Mouse (Mus musculus): ENCODE measurements around the gene Mrps5. TPM values are rescaled to one million over a fixed set of nuclear protein-coding genes. Genes with fewer than 3 reads are reported as not detected.

Mrps5 gene
- total and polyA plus RNA-seq, 3 experiments = 144 to 210 (median 188) TPM

DNA sequence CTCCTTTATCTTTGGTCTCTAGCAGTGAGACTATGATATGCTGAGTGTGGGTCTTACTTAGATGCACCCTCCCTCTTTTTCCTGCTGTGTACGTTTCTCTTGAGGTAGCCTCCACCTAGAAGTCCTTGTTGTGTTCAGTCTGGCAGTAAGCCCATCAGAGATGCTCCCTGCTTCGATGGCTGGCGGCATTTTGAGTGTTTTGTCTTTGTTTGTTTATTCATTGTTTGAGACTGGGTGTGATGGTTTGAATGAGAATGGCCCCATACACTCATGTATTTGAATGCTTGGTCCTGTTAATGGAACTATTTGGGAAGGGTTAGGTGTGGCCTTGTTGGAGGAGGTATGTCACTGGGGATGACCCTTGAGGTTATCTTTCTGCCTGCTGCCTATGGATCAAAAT, 18.2 kb downstream of the Mrps5 start:
- 0 out of 4 replicates have a peak, but pooled peaks cover 0 to 4% of the 10 kb centered on the region in 2 experiments for H3K4me1 ChIP-seq (ENCODE audit: control insufficient read depth in 1 of 2, insufficient read depth in 2 of 2)
- dilution Hi-C loops (cut with MboI; ENCODE audit: extremely low pct_ligation_motif_present, extremely low pct_unique_long_range_greater_than_20kb, low sequenced_read_pairs) = no loop called here
- H3K9me3 ChIP-seq (replicated peaks; ENCODE audit: low read length) = no peaks in the 10 kb centered on the region
- no peak overlapping the region for H3K27ac ChIP-seq (ENCODE audit: insufficient read depth, low read depth)
- no peak for DNase-seq (ENCODE audit: extremely low read depth)
- no peak overlapping the region for H3K4me2 ChIP-seq (ENCODE audit: insufficient read depth, low read depth, poor library complexity, severe bottlenecking)
- H3K27me3 ChIP-seq (replicated peaks) = no peaks in the 10 kb centered on the region
- H3K79me2 ChIP-seq (replicated peaks; ENCODE audit: control insufficient read depth, extremely low read depth, insufficient read depth, poor library complexity, severe bottlenecking) = no peaks in the 10 kb centered on the region
- TF ChIP-seq GABPA (IDR thresholded peaks at IDR 0.05; ENCODE audit: insufficient replicate concordance, low read depth, low read length) (no peak), TCF12 (IDR thresholded peaks at IDR 0.05; ENCODE audit: low read depth, low read length) (no peak), PAX5 (IDR thresholded peaks at IDR 0.05; ENCODE audit: low read length) (no peak), E2F4 (IDR thresholded peaks at IDR 0.05; ENCODE audit: insufficient replicate concordance, low read depth, low read length) (no peak), CHD2 (IDR thresholded peaks at IDR 0.05; ENCODE audit: low read length) (no peak), NELFE (IDR thresholded peaks at IDR 0.05; ENCODE audit: low read depth, low read length) (no peak), ZMIZ1 (IDR thresholded peaks at IDR 0.05; ENCODE audit: low read depth, low read length) (no peak), CTCF (conservative IDR thresholded peaks at IDR 0.05 in 1 of 2, IDR thresholded peaks at IDR 0.05 in 1 of 2; ENCODE audit: low read depth in 2 of 2, low read length in 2 of 2) (no peak), MYC (IDR thresholded peaks at IDR 0.05; ENCODE audit: low read depth, low read length) (no peak), RAD21 (IDR thresholded peaks at IDR 0.05; ENCODE audit: low read depth, low read length) (no peak), SIN3A (IDR thresholded peaks at IDR 0.05; ENCODE audit: low read length) (no peak), HCFC1 (IDR thresholded peaks at IDR 0.05; ENCODE audit: low read depth, low read length) (no peak), ZNF384 (IDR thresholded peaks at IDR 0.05; ENCODE audit: low read depth, low read length) (no peak), RCOR1 (conservative IDR thresholded peaks at IDR 0.05; ENCODE audit: low read depth, low read length) (no peak), ETS1 (conservative IDR thresholded peaks at IDR 0.05; ENCODE audit: low read depth, low read length) (no peak)
- H3K36me3 ChIP-seq (replicated peaks in 1 of 2; ENCODE audit: control insufficient read depth in 1 of 2, insufficient read depth in 1 of 2, low read length in 1 of 2) = peaks cover 51 to 72% of the 10 kb centered on the region in 2 experiments
- no peak overlapping the region for H3K9ac ChIP-seq (ENCODE audit: insufficient read depth, low read depth)
- in situ Hi-C loops (cut with MboI; ENCODE audit: low pct_ligation_motif_present, low pct_unique_long_range_greater_than_20kb, low sequenced_read_pairs) = no loop called here
- H3K4me3 ChIP-seq (replicated peaks in 1 of 3; ENCODE audit: low read depth in 2 of 3, low read length in 2 of 3, poor library complexity in 1 of 3) = no peak overlapping the region

GRCm38 (mm10) chr2:127608234-127608633, 21.2 kb downstream of the Mrps5 start:
- Histone ChIP-seq H3K9ac (ENCODE audit: insufficient read depth, low read depth) (no peak overlapping the region), H3K36me3 (replicated peaks in 1 of 2; ENCODE audit: control insufficient read depth in 1 of 2, insufficient read depth in 1 of 2, low read length in 1 of 2) (peaks cover 26 to 44% of the 10 kb centered on the region in 2 experiments), H3K79me2 (replicated peaks; ENCODE audit: control insufficient read depth, extremely low read depth, insufficient read depth, poor library complexity, severe bottlenecking) (no peaks in the 10 kb centered on the region), H3K27ac (ENCODE audit: insufficient read depth, low read depth) (no peak overlapping the region), H3K4me2 (ENCODE audit: insufficient read depth, low read depth, poor library complexity, severe bottlenecking) (no peak overlapping the region), H3K9me3 (replicated peaks; ENCODE audit: low read length) (no peaks in the 10 kb centered on the region), H3K4me1 (ENCODE audit: control insufficient read depth in 1 of 2, insufficient read depth in 2 of 2) (0 out of 4 replicates have a peak, but pooled peaks cover 0 to 4% of the 10 kb centered on the region in 2 experiments), H3K4me3 (replicated peaks in 1 of 3; ENCODE audit: low read depth in 2 of 3, low read length in 2 of 3, poor library complexity in 1 of 3) (no peak overlapping the region), H3K27me3 (replicated peaks) (no peaks in the 10 kb centered on the region)
- dilution Hi-C loops (cut with MboI; ENCODE audit: extremely low pct_ligation_motif_present, extremely low pct_unique_long_range_greater_than_20kb, low sequenced_read_pairs) (no loop called here), in situ Hi-C loops (cut with MboI; ENCODE audit: low pct_ligation_motif_present, low pct_unique_long_range_greater_than_20kb, low sequenced_read_pairs) (no loop called here)
- peak; percentile 48 for DNase-seq (ENCODE audit: extremely low read depth)
- TF ChIP-seq CTCF (conservative IDR thresholded peaks at IDR 0.05 in 1 of 2, IDR thresholded peaks at IDR 0.05 in 1 of 2; ENCODE audit: low read depth in 2 of 2, low read length in 2 of 2) = peak; percentile 22 to 73; a peak in 2 of 4 replicates
- TF ChIP-seq JUN (IDR thresholded peaks at IDR 0.05; ENCODE audit: insufficient read depth, low read depth, low read length) = no peak
- TF ChIP-seq ETS1 (conservative IDR thresholded peaks at IDR 0.05; ENCODE audit: low read depth, low read length) = no peak
- TF ChIP-seq SIN3A (IDR thresholded peaks at IDR 0.05; ENCODE audit: low read length) = no peak
- no peak for TF ChIP-seq ZNF384 (IDR thresholded peaks at IDR 0.05; ENCODE audit: low read depth, low read length)
- TF ChIP-seq SMC3 (IDR thresholded peaks at IDR 0.05; ENCODE audit: low read depth, low read length) = peak; percentile 68
- no peak for TF ChIP-seq UBTF (IDR thresholded peaks at IDR 0.05; ENCODE audit: low read depth, low read length)
- TF ChIP-seq RAD21 (IDR thresholded peaks at IDR 0.05; ENCODE audit: low read depth, low read length) = peak; percentile 57
